Mouse (Mus musculus): ENCODE results near the gene Nav1. TPM values are rescaled to one million over a fixed set of nuclear protein-coding genes. Genes with fewer than 3 reads are reported as not detected.

The Nav1 gene
- polyA plus RNA-seq, 1 experiment: not detected

DNA sequence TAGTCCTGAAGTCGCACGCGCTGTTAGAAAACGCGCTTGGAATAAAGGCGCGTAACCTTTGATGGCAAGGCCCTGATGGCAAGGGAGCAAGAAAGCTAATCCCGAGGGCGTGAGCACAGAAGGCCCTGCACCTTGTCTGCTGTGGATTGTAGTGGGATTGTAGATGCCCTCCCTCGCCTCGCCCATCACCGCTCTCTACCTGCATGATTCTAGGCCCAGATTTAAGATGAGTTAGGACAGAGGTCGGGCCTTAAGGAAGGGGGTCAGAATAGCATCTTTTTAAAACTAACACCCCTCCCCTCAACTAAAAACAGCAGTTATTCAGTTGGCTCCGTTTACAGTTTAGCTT is 176.5 kb downstream of the Nav1 start:
- WGBS: 2% methylated on average over 14 of the region's 14 CpGs
- Histone ChIP-seq H3K27ac (ENCODE audit: insufficient read depth, low read depth, low read length) (peak overlapping the region; percentile 77), H3K4me1 (ENCODE audit: control insufficient read depth, insufficient read depth, low read length) (peaks cover 4% of the 10 kb centered on the region; the same call in 1 of the 2 replicates), H3K4me3 (ENCODE audit: insufficient read depth, low read depth, low read length) (peak overlapping the region; percentile 98)
- TF ChIP-seq POLR2A (IDR thresholded peaks at IDR 0.05; ENCODE audit: insufficient read depth, low read depth, low read length) (no peak; the same call in 1 of the 2 replicates), CTCF (IDR thresholded peaks at IDR 0.05; ENCODE audit: insufficient read depth, low read depth, low read length) (no peak)

DNA sequence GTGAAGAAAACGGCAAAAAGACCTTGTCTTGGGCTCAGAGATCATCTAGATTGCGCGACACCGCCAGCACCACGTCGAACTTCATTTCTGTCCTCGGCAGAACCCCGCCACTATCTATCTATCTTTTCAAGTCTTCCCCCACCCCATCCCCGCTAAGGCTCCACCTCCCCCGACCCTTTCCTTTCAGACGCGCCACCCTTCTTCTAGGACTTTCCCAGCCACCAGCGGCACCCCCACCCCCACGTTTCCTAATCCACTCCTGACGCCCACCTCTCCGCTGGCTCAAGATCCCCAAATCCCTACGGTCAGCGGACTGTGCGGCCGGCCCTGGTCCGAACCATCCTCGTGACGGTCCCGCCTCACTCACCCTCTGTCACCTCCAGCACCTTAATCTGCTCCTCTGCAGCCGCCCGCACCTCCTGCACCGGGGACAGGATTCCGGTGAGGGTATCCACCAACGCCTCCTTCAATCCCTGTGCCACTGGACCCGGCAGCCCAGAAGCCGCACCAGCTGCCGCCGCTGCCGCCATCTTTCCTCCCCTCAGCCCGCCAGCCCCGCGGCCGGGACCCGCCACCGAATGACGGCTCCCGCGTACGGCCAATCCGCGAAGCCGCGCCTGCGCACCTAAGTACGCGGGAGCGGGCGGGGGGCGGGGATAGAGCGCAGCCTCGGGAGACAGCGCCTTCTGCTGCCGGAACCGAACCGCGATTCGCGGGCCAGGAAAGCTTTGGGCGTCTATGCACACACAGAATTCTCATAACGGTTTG is 177.0 kb downstream of the Nav1 start, which contains the start of gene Ipo9:
Ipo9 (minus strand) TSS at position 599 of the 768 bp plus-strand sequence.
- H3K4me1 ChIP-seq (ENCODE audit: control insufficient read depth, insufficient read depth, low read length): peaks cover 4% of the 10 kb centered on the region; the same call in 1 of the 2 replicates
- peak within 1 kb of the TSS; percentile 86 for H3K27ac ChIP-seq (ENCODE audit: insufficient read depth, low read depth, low read length)
- peak; percentile 49 for TF ChIP-seq POLR2A (IDR thresholded peaks at IDR 0.05; ENCODE audit: insufficient read depth, low read depth, low read length)
- 0 out of 2 replicates have a peak, but pooled peaks have one; percentile 47 for TF ChIP-seq CTCF (IDR thresholded peaks at IDR 0.05; ENCODE audit: insufficient read depth, low read depth, low read length)
- peak within 1 kb of the TSS; percentile 98 for H3K4me3 ChIP-seq (ENCODE audit: insufficient read depth, low read depth, low read length)
- WGBS: under 1% methylated on average over 65 of the region's 65 CpGs

DNA sequence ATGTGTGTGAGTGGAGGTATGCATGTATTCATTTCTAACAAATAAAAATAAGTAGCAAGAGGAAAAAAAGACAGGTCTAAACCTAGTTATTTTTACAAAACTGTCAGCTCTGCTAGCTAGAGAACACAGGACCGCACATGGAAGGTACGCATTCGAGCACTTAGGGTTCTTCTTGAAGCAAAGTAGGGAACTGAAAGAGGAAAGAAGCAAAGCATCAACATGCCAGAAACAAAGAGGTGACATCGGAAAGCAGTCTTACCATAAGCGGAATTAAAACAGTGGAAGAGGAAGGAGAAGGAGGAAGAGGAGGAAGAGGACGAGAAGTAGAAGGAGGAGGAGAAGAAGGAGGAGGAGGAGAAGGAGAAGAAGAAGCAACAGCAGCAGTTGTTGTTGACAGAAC is 179.7 kb downstream of the Nav1 start:
- 78% methylated on average over 6 of the region's 6 CpGs for WGBS
- TF ChIP-seq POLR2A (IDR thresholded peaks at IDR 0.05; ENCODE audit: insufficient read depth, low read depth, low read length) (no peak), CTCF (IDR thresholded peaks at IDR 0.05; ENCODE audit: insufficient read depth, low read depth, low read length) (no peak)
- Histone ChIP-seq H3K4me1 (ENCODE audit: control insufficient read depth, insufficient read depth, low read length) (peaks cover 4% of the 10 kb centered on the region; the same call in 1 of the 2 replicates), H3K4me3 (ENCODE audit: insufficient read depth, low read depth, low read length) (no peak overlapping the region), H3K27ac (ENCODE audit: insufficient read depth, low read depth, low read length) (no peak overlapping the region)

DNA sequence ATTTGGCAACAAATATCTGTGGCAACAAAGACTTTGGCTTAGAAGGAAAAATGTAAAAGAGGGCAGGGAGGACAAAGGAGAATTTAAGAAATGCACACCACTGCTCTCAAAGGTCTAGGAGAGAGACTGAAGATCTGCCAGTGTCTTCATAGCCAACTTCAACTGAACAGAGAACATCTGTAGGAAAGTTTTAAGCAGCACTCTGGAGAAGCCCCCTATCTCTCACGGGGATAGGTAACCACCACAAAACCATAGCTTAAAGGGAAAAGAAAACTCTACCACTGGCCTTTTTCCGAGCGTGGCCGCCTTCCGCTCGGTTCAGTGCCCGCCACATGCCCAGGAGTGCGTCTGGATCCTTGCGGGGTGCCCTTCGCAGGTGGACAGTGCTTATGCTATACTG is 180.4 kb downstream of the Nav1 start:
- 92% methylated on average over 10 of the region's 10 CpGs for WGBS
- Histone ChIP-seq H3K4me3 (ENCODE audit: insufficient read depth, low read depth, low read length) (no peak overlapping the region), H3K4me1 (ENCODE audit: control insufficient read depth, insufficient read depth, low read length) (peaks cover 4% of the 10 kb centered on the region; the same call in 1 of the 2 replicates), H3K27ac (ENCODE audit: insufficient read depth, low read depth, low read length) (no peak overlapping the region)
- no peak for TF ChIP-seq POLR2A (IDR thresholded peaks at IDR 0.05; ENCODE audit: insufficient read depth, low read depth, low read length)
- TF ChIP-seq CTCF (IDR thresholded peaks at IDR 0.05; ENCODE audit: insufficient read depth, low read depth, low read length): no peak

DNA sequence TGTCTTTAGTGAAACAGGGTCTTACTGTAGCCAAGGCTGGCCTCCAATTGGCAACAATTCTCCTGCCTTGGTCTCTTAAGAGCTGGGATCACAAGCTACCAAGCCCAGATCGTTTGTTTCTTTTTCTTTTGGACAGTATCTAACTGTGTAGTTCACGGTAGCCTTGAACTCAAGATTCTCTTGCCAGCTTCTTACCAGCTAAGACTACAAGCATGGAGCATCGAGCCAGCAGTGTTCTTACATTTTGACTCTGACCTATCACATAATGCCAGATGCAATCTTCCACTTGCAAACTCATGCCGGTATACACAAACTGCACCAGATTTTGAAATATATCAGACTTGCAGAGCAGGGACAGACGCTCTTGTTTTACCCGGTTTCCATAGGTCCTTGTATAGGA is 184.3 kb downstream of the Nav1 start:
- Histone ChIP-seq H3K4me3 (ENCODE audit: insufficient read depth, low read depth, low read length) (no peak overlapping the region), H3K4me1 (ENCODE audit: control insufficient read depth, insufficient read depth, low read length) (0 out of 2 replicates have a peak, but pooled peaks cover 2% of the 10 kb centered on the region), H3K27ac (ENCODE audit: insufficient read depth, low read depth, low read length) (no peak overlapping the region)
- 83% methylated on average over 6 of the region's 6 CpGs for WGBS
- TF ChIP-seq POLR2A (IDR thresholded peaks at IDR 0.05; ENCODE audit: insufficient read depth, low read depth, low read length): no peak
- TF ChIP-seq CTCF (IDR thresholded peaks at IDR 0.05; ENCODE audit: insufficient read depth, low read depth, low read length): no peak

DNA sequence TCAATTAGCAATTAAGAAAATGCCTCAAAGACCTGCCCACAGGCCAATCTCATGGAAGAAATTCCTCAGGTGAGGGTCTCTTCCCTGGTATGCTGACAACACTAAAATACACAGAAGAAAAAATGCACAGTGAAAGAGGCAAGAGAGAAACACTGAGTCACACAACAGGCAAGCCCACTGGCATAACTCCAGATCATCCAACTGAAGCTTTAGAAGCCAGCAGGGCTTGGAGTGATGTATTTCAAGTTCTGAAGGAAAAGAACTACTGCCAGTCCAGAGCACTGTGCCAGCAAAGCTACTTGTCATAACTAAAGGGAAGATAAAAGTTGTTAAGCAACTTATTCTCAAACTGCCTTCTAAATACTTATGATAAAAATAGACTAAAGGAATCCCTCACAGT is 193.1 kb downstream of the Nav1 start:
- H3K4me3 ChIP-seq (ENCODE audit: insufficient read depth, low read depth, low read length): no peak overlapping the region

DNA sequence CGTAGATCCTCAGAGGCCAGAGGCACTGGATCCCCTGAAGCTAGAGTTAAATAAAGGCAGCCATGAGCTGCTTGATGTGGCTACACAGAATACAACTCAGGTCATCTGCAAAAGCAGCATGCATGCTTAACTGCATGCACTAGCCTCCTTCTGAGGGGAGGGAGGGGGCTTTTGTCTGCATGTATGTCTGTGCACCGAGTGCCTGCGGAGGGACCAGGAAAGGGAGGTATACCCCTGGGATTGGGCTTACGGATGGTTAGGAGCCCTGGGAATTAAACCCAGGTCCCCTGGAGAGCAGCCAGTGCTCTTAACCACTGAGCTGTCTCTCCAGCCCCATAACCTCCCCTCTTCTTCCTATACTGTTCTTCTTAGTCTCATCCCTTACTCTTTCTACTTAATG is 195.0 kb downstream of the Nav1 start:
- TF ChIP-seq POLR2A (IDR thresholded peaks at IDR 0.05; ENCODE audit: insufficient read depth, low read depth, low read length) (no peak), CTCF (IDR thresholded peaks at IDR 0.05; ENCODE audit: insufficient read depth, low read depth, low read length) (no peak)
- Histone ChIP-seq H3K4me1 (ENCODE audit: control insufficient read depth, insufficient read depth, low read length) (0 out of 2 replicates have a peak, but pooled peaks cover 2% of the 10 kb centered on the region), H3K27ac (ENCODE audit: insufficient read depth, low read depth, low read length) (no peak overlapping the region), H3K4me3 (ENCODE audit: insufficient read depth, low read depth, low read length) (no peak overlapping the region)
- 80% methylated on average over 4 of the region's 4 CpGs for WGBS

More for the DNA sequence above, 193.1 kb downstream of the Nav1 start:
- Histone ChIP-seq H3K4me1 (ENCODE audit: control insufficient read depth, insufficient read depth, low read length) (0 out of 2 replicates have a peak, but pooled peaks cover 2% of the 10 kb centered on the region), H3K27ac (ENCODE audit: insufficient read depth, low read depth, low read length) (no peak overlapping the region)
- no peak for TF ChIP-seq CTCF (IDR thresholded peaks at IDR 0.05; ENCODE audit: insufficient read depth, low read depth, low read length)

DNA sequence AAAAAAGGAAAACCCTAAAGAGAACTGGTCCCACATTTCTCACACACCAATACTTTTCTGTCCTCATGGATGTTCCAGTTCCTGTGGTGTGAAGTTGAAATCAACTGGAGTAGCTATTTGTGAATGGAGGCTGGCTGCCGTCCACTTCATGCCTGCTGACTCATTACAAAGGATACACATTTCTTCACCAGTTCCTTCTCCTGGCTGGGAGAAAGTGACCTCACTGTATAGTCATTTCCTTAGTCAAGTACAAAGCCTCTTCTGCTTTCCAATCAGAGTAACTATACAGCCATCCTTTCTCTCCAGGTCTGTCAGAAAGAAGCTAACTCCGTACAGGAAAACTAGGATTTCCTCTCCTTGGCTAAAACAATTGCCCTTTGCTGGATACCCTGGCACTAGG is 196.1 kb downstream of the Nav1 start:
- TF ChIP-seq CTCF (IDR thresholded peaks at IDR 0.05; ENCODE audit: insufficient read depth, low read depth, low read length): no peak
- TF ChIP-seq POLR2A (IDR thresholded peaks at IDR 0.05; ENCODE audit: insufficient read depth, low read depth, low read length): no peak
- WGBS: 21% methylated on average over 2 of the region's 2 CpGs
- Histone ChIP-seq H3K27ac (ENCODE audit: insufficient read depth, low read depth, low read length) (no peak overlapping the region), H3K4me3 (ENCODE audit: insufficient read depth, low read depth, low read length) (no peak overlapping the region), H3K4me1 (ENCODE audit: control insufficient read depth, insufficient read depth, low read length) (0 out of 2 replicates have a peak, but pooled peaks cover 2% of the 10 kb centered on the region)

DNA sequence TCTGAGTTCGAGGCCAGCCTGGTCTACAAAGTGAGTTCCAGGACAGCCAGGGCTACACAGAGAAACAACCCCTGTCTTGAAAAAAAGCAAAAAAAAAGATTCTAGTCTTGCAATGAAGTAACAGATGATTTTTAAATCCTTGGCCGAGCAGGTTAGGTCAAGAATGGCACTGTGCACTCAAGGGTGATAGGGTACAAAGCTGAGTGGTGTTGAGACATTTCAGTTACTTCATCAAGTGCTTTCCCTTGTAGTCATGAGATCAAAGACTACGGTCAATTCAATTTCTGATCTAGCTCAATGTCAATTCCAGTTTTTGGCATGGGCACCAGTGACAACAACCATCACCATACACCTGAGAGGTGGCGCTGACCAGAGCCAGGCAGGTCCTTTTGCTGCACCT is 198.1 kb downstream of the Nav1 start:
- H3K27ac ChIP-seq (ENCODE audit: insufficient read depth, low read depth, low read length): no peak overlapping the region
- TF ChIP-seq CTCF (IDR thresholded peaks at IDR 0.05; ENCODE audit: insufficient read depth, low read depth, low read length) (no peak), POLR2A (IDR thresholded peaks at IDR 0.05; ENCODE audit: insufficient read depth, low read depth, low read length) (no peak)
- 97% methylated on average over 4 of the region's 4 CpGs for WGBS

More for the DNA sequence above, 198.1 kb downstream of the Nav1 start:
- Histone ChIP-seq H3K4me3 (ENCODE audit: insufficient read depth, low read depth, low read length) (no peak overlapping the region), H3K4me1 (ENCODE audit: control insufficient read depth, insufficient read depth, low read length) (0 out of 2 replicates have a peak, but pooled peaks cover 2% of the 10 kb centered on the region)
